Mouse (Mus musculus): ENCODE results near the gene Cgrrf1. TPM values are rescaled to one million over a fixed set of nuclear protein-coding genes. Genes with fewer than 3 reads are reported as not detected.
A peak's percentile ranks its signal among the peaks of the same experiment; 100 is the strongest.

Gene Cgrrf1
- total RNA-seq, 4 experiments from 2014 or later: 19.9 to 31.3 (median 24.3) TPM

DNA sequence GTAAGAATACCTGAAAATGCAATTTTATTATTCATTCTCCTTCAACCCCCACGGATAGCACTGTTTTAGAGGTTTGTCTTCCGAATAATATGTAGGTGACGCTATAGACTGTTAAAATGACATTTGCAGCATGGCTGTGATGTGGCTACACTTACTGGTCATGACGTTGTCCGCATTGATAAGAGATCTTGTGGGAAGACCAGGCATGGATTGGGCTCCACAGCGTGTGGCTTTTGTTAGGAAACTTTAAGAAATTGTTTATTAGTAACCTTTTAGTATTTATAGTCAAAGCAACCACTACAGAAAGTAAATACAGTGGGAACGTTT is 53.5 kb downstream of the Cgrrf1 start:
- DNase-seq (ENCODE audit: low spot score in 2 of 2): no peak

DNA sequence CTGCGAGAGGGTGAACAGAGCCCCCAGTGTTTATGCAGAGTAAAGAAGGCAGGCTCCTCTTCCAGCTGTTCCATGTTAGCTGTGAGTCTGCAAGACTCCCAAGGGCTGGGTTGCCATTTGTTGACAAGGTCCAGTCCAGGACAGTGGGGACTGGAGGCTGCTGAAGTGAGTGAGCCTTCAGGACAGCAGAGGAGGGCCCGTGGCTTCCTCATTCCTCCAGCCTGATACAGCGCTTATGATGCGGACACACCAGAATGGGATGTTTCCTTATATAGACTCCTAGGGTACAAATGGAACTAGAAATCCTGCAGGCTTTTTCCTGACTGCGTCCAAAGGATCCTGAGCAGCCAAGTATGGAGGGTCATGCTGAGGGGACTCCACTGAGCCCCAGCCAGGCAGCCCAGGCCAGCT is 54.0 kb downstream of the Cgrrf1 start:
- no peak for DNase-seq (ENCODE audit: low spot score in 2 of 2)

- no peak for DNase-seq (ENCODE audit: low spot score in 2 of 2)
These were observed 57.2 kb downstream of the Cgrrf1 start for GRCm38 (mm10) chr14:46889096-46889495.

- no peak for DNase-seq (ENCODE audit: low spot score in 2 of 2)
These were observed 62.0 kb downstream of the Cgrrf1 start for GRCm38 (mm10) chr14:46893961-46894360.

DNA sequence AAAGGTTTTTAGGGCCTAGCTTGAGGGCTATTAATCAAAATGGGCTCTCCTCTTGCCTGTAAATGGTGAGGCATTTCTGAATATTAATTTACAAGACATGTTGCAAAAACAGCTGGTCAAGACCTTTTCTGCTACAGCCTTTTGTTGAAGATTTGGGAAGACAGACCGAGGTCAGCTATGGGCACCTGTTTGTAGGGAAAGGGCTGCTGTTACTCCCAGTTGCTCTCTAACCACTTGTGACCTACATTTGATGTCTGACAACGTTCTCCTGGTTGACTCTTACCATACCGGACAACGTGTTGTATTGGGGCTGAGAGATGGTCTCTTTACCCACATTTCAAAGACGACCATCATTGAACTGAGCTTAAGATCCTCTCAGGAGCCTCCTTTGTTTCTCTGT is 66.0 kb downstream of the Cgrrf1 start:
- DNase-seq (ENCODE audit: low spot score in 2 of 2): no peak

GRCm38 (mm10) chr14:46898626-46899025 is 66.7 kb downstream of the Cgrrf1 start:
- peak; percentile 54 to 58 for DNase-seq (ENCODE audit: low spot score in 2 of 2)

DNA sequence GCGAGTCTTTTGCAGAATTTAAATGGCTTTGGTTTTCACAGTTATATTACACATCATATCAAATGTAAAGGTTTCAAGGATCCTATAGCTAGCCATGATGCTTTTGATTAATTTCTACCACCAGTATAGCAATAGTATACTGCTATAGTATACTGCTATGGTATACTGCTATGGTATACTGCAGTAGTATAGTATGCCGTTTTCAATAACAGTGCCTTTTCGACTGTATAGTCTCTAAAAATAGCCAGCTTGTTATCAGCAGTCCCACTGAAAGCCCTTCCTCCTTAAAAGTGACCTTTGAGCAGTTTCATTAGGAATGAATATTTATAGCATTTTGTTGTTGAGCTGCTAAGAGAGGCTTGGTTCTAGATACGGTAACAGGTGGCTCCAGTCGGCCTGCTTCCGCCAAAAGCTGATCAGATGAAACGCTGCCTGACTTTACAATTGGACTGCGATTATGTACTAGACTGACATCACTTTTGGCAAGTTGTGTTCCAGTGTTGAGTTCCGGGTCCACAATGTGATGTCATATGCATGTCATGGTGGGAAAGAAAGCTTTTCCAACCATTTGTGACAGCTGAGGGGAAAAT is 70.7 kb downstream of the Cgrrf1 start:
- no peak for DNase-seq (ENCODE audit: low spot score in 2 of 2)

Other genes with a start within 250 kb of the Cgrrf1 start
- 1 to 10 TPM in 1 of 4 experiments, under 1 TPM in 2, not detected in 1; 0.41 to 1.3 (median 0.52) TPM for gene Cdkn3, start 71.6 kb upstream of the Cgrrf1 start, total RNA-seq (2022)
- 10 to 100 TPM; 66.8 to 80.8 (median 73.2) TPM for gene Cnih1, start 43.7 kb upstream of the Cgrrf1 start, total RNA-seq (2022)
- 100 to 1,000 TPM; 139 to 172 (median 157) TPM for gene Gmfb, start 9.9 kb upstream of the Cgrrf1 start, total RNA-seq (2022)
- gene Samd4, start 50.7 kb downstream of the Cgrrf1 start, total RNA-seq (2022): 10 to 100 TPM; 14.5 to 19.9 (median 17.1) TPM

All from layer of hippocampus, adult 8-10 months (tissue).